Mouse (Mus musculus) erythroblast, adult 5-6 weeks (primary cell): Measurements from ENCODE around the gene Prm3. TPM values are rescaled to one million over a fixed set of nuclear protein-coding genes. Genes with fewer than 3 reads are reported as not detected.
"Not testable (repeated sequence)": the region's sequence is repeated elsewhere in the genome, so short reads cannot be mapped to it uniquely, and the experiment has no call there.

Experiments used
- ATAC-seq: replicated peaks from 2 replicates; pipeline ENCODE4 v1.8.0; 2016; ENCODE audit warnings: moderate number of reproducible peaks, mild to moderate bottlenecking, moderate TSS enrichment, inconsistent platforms; ENCODE audit not compliant: poor library complexity, low FRiP score, severe bottlenecking
- total RNA-seq, 2 experiments: library from RNA; stranded (forward) in 1 of 2; stranded (reverse) in 1 of 2; fragments of 150-400 nt in 1 of 2; fragments of 200-764, 138-1000 nt in 1 of 2; gene quantifications; 2 replicates each; pipeline versions ENCODE4 v1.2.3 to v1.2.4; 2015 to 2017; ENCODE audit warnings: low replicate concordance in 2 of 2

Prm3 gene
- total RNA-seq, 2 experiments from 2014 or later = not detected

DNA sequence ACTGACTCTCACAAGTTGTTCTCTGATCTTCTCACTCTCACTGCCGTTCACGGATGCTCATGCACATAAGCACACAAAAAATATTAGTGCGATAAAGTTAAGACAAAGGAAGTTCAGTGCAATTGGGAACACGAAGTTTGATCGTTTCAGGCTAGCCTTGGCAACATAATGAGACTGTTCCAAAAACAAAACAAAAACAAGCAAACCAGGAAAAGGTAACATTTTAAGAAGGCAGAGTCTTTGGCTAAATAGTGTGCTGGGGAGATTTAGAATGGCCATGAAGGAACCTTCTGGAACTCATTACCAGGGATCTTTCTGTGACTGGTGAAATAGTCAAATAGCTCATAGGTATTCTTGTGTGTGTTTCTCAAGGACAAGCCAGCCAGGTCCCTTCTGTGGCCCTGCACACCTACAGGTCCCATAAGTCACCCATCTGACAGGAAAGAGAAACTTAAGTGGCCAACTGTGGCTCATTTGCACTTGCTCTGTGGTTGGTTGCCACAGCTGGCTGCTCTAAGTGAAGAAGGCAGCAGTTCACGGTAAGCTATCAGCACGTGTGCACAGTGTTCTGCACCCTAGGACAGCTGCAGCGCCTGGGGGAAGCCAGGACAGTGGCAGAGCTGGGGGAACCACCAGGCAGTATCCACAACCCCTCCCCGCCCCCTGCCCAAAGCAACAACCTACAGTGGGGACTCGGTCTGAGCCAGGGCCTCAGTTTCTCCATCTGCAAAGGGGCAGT, 15.2 kb upstream of the Prm3 start, which contains the start of gene Prm1:
Gene Prm1, minus strand, starts transcription at position 51 of the 739 bp plus-strand sequence.
- ATAC-seq = no peak

DNA sequence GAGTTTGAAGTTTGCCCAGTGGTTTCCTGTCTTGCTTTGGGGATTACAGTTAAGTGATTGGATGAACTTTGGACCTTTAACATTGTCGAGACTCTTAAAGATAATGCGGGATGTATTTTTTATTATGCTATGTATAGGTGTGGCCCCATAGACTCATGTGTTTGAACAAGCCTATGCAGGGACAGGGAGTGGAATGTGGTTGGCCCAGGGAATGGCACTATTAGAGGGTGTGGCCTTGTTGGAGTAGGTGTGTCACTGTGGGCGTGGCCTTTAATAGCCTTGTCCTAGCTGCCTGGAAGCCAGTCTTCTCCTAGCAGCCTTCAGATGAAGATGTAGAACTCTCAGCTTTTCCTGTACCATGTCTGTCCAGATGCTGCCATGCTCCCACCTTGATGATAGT, 11.7 kb upstream of the Prm3 start:
- ATAC-seq = not testable (repeated sequence)

DNA sequence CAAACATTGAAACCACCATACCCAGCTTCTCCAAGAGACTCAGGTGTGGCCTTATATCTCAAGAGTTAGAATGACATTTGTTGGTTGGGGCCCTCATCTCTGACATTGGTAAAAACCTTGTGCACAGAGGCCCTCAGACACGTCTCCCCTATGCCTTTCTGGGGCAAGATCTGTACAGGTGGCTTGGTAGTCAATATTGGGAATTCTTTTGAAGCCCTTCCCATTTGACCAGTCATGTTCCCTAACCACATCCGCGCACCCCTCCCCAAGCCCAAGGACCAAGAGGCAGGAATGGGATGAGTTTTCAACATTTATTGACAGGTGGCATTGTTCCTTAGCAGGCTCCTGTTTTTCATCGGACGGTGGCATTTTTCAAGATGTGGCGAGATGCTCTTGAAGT, 5.3 kb upstream of the Prm3 start, which contains the start of gene Prm2:
Gene Prm2, minus strand, starts transcription at position 101 of the 400 bp plus-strand sequence.
- no peak for ATAC-seq

DNA sequence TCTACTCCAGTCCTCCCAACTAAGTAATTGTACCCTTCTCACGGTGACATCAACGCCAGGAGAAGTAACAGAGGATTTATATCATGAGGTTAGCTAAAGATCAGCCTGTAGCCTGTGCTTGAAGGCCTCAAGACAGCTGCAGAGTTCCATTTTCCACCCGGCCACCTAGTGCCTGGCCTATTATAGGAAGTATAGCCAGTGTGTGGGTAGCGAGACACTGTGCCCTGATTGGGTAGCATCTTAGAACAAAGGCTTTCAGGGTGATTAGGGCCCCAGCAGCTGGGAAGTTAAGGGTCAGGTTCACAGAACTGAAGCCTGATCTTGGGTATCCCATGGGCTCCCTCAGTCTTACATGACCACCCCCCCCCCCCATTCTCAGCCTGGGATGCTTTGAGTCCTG, 1.8 kb downstream of the Prm3 start:
- no peak for ATAC-seq

DNA sequence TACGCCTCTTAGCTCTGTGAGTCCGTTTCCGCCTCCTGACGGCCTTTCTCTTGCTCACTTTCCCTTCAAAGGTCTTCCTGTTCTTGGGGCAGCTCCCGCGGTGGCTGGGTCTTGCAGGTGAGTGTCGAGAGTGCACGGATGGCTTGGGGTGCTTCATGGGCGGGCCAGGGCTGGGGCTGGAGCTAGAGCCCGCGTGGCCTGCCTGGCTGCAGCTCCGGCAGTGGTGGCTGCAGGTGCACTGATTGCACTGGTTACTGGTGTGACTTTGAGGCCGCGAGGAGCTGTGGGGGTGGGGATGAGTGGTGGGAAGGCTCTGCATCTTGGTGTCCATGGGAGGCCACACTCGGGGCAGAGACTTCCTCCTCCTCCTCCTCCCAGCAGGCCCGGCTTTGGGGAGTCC, 2.4 kb downstream of the Prm3 start, which contains the start of gene Tnp2:
Gene Tnp2, minus strand, starts transcription at position 390 of the 400 bp plus-strand sequence.
- ATAC-seq = no peak

DNA sequence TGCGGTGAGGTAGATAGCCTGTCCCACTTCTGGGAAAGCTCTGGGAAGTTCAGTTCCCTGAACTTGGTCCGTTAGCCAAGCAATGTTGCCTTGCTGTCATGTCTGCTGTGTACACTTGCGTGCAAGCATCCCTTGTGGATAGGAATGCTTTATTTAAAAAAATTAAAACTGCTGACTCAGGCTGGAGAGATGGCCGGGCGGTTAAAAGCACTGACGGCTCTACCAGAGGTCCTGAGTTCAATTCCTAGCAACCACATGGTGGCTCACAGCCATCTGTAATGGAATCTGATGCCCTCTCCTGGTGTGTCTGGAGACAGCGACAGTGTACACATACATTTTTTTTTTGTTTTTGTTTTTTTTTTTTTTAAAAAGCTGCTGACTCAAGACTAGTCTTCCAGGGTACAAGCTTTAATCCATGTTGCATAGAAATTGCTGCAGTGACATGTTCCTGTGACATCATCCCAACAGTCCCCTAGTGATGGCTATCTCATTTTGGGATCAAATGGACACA, 3.1 kb downstream of the Prm3 start:
- no peak for ATAC-seq

DNA sequence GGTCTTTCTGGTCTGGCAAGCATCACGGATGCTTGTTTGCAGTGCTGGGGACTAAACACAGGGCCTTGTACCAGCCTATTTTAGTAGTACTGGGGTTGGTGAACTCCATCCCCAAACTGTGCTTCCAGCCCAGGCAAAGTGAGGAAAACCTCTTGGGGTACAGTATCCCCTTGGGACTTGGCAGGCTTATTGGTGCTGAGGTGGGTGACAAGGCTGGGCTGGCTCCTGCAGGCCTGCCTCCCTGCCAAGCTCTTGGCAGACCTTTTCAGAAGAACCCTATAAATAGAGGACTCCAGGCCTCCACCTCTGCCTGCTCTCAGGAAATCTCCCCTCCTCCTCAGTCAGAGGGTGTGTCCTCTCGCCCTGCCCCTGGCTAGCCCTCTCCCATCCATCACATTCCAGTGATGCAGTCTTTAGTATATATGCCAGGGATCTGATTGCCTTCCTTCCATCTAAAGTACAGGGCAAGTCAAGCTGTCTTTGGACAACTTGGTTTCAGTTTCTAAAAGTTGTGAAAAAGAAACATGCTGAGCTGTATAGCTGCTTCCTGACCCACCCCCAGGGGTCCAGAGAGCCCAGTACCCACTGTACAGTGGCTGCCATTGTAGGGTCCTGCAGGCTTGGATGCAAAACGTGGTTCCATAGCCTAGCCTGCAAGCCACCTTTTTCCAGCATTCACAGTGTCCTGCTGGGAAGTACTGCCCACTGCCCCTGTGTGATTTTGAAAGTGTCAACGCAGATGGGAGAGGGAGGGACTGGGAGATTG, 3.7 kb downstream of the Prm3 start:
- ATAC-seq = no peak

DNA sequence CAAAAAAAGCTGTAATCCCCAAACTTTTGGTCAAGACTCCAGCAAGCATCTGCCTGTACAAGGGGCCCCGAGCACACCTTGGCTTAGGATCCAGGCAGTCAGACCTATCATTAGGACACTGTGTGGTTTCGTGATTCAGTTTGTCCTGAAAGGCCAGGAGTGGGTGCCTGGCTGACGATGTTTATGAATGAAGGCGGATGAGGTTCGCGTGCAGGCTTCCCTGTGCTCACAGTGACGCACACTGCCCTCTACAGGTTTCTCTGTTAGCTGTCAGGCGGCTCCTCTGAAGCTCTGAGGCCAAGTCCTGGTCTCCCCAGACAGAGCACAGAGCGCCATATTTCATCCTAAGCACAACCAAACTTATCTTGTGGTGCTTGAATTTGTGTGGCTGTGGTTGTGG, 4.4 kb downstream of the Prm3 start:
- peak; percentile 77 for ATAC-seq

DNA sequence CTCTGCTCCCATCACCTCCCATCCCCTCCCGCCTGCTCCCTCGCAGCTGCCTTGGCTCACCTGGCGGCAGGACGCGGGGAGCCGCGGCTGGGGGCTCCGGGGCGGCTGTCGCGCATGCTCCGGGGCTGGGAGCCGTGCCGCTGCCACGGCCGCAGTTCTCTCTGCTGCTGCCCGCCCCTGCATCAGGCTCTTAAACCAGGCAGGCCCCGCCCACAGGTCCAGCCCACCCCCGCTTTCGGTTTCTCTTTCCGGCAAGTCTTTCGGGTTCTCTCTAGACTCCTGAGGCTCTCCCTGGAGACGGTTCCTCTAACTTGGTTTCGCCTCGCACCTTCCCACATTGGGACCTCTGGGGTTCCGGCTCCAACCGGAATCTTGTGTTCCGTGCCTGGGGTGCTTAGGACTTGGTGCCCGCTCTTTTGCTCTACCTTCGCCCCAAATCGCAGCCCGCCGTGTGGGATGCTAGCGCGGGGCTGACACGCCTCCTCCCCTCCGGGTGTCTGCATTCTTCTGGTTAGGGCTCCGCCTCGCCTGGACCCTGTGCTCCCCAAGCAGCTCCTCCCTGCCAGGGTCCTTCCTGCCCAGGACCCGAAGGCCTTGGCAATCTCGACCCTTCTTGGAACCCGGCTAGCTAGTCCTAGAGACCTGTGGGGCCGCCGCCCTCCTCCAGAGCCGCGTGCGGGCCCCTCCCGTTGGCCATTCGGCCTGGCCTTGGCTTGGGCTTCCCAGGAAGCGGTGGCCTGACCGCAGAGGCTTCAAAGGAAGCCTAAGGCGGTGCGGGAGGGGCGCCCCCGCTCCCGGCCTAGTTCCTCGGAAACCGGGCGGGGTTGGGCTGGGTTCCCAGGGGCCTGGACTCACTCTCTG, 5.1 kb downstream of the Prm3 start, which contains the start of gene Socs1:
Gene Socs1, minus strand, starts transcription at position 166 of the 861 bp plus-strand sequence.
- peak; percentile 77 for ATAC-seq

DNA sequence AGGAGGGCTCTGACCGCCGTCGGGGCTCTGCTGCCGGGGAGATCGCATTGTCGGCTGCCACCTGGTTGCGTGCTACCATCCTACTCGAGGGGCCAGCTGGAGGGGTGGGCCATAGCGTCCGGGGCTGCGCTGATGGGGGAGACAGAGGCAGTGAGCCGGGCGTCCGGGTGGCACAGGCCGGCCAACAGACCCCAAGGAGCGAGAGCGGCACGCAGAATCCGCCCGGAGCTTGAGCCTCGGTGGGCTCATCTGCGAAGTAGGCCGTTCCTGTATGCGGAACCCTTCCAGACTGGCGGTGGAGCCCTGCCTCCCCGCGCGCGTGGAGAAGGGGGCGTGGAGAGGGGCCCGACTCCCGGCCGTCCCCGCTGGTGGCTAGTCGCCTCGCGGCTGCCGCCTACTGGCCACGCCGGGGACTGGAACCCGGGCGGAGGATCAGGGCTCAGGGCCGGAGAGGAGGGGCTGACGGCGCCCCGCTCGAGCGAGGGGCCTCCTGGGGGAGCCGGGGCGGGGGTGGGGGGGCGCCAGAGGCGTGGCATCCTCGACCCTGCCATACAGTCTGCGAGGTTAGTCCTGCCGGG, 5.8 kb downstream of the Prm3 start:
- ATAC-seq = peak; percentile 58

DNA sequence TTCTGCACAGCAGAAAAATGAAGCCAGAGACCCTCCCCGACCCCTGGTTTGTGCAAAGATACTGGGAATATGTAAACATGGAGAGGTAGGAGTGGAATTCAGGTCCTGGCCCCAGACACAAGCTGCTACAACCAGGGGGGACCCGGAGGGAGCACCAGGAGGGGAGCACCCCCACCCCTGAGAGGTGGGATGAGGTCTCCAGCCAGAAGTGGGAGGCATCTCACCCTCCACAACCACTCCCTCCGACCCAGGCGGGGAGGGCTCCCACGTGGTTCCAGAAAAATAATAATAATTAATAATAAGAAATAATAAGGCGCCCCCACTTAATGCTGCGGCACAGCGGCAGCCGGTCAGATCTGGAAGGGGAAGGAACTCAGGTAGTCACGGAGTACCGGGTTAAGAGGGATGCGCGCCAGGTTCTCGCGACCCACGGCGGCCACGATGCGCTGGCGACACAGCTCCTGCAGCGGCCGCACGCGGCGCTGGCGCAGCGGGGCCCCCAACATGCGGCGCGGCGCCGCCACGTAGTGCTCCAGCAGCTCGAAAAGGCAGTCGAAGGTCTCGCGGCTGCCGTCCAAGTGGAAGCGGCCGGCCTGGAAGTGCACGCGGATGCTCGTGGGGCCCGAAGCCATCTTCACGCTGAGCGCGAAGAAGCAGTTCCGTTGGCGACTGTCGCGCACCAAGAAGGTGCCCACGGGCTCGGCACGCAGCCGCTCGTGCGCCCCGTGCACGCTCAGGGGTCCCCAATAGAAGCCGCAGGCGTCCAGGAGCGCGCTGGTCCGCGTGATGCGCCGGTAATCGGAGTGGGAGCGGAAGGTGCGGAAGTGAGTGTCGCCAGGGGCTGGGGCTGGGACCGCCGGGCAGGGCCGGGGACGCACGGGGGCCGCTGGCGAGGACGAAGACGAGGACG, 6.6 kb downstream of the Prm3 start:
- no peak for ATAC-seq

DNA sequence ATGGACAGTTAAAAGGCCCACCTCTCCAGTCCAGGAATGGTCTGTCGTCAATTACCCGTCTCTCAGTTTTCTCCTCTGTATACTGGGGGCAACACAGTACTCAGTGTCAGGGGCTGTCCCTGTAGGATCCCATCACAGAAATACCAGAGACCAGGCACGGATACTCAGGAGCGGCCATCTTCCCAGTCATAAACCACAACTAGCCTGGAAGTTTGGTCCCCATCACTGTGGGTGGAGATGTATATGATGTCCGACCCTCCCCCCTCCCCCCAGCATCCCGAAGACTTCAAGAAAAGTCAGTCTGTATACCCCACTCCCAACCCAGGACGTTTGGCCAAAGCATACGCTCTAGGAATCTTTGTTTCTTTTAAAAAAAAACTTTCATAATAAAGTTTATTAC, 7.3 kb downstream of the Prm3 start:
- ATAC-seq = no peak

DNA sequence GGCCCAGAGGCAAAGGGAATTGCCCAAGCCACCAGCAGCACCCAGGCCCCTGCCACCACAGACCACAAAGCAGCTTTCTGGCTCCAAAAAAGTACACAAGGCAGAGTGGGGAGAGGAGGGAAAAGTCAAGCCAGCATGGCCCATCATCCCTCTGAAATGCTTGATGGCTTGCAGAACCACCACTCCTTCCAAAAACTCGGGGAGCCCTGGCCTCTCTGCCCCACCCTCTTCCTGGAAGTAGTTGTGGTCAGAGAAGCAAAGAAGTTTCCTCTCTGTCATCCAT, 7.6 kb downstream of the Prm3 start:
- no peak for ATAC-seq

DNA sequence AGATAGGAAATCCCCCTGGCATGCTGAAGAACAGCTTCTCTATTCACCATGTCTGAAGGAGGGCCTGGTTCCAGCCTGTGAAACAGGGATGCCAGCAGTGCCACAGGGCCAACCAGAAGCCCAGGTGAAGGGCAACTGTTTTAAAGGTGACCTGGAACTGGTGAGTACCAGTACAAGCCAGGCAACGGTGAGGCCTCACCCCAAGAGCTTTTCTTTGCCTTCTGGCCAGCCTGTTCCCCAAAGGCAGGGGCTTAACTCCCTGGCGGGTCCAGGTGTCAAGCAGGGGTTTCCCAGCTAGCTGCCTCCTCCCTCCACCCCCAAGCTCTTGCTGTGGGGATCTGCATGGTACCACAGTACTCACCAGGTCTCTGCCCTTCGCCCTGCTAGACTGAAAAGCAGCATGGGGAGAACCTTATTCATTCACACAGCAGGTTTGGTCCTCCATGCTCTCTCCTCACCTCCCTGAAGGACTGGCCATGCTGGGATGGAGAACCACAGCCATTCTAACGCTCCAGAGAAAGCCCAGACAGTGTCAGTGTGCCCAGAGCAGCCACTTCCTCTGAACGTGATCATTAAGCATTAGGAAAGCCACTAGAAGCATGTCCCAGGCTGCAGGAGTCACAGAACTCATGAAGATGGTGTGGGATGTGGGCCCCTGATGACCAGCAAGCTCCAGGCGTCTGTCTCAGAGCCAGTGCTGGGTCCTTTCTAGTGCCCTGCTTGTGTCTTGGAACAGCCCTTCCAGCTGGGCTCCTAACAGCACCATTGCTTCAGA, 8.2 kb downstream of the Prm3 start:
- ATAC-seq = no peak

DNA sequence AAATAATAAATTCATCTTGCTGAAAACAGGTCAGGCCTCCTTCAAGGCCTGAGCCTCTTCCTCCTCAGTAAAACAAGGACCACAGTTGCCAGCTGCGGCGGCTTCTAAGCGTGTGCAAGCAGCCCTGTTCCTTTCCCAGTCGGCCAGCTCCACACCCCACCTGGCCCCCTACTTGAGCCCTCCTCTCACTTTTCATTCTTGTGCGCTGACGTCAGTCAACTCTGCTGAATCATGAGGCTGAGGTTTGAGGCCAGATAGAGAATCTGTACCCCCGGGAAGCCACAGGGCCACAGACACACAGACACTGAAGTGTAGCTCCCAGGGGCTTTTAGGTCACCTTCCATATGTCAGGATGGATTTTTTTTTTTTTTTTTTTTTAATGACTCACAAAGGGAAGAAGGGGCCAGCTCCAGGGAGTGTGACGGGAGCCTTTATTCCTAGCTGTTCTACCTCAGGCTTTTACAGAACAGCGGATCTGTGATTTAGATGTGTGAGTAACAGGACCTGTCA, 8.8 kb downstream of the Prm3 start:
- no peak for ATAC-seq

DNA sequence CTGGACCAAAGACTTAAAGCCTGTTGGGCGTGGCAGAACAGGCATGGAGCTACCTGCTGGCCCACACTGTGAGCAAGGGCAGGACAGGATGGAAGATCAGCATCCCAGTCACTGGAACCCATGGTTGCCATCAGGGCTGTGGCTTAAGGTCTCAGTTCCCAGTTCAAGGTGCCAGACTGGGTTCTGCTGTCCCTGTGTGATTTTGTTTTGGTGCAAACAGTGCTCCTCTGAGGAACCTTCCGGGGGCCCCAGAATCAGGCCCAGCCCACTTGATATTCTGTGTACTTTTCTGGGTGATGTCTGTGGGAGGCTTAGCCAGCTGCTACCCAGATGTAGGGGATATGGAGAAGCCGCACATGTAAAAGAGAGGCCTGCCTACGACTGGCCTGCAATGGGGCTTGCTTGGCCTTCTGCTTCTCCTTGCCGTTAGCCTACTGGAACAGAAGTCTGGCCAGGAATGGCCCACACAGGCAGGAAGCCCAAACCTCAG, 10.0 kb downstream of the Prm3 start:
- no peak for ATAC-seq

DNA sequence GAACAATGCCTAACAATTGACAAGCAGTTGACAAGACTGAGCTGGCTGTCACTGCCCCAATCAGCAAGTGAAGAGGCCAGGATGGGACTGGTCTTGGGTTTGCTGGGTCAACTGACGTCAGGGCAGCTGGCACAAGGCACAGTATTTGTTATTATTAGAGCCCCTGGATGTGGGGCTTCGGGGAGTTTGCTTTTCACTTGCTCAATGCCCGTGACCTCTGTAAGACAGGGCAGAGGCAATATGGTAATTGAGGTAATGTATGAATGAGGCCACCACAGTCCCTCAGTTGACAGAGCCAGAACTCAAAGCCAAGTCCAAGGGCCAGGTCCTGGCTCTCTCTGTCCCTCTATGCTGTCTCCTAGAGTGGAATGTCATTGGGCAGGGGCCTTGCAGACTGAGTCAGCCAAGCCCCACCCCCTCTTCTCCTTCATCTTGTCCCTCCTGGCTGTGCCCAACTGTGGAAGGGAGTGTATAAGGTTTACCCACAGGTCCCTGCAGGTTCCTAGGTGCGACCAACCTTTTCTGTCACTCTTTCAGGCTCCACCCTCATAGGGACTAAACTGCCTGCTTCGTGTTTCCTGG, 13.0 kb downstream of the Prm3 start:
- no peak for ATAC-seq
